Mouse (Mus musculus): Measurements from ENCODE around the gene Gm15262.

The Gm15262 gene

DNA sequence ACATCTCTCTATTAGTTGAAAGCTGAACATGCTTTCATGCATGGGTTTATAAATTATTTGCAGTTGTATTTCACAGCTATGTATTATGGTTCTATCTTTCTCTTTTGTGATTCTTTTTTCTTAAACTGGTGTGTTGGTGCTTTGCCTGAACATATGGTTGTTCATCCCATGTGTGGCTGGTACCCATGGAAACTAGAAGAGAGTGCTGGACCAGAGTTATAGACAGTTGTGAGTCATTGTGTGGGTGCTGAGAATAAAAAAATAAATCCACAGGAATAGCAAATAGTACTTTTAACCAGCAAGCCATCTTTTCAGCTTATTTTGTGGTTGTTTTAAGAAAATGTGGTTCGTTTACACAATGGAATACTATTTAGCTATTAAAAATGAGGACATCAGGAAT lies 123.9 kb downstream of the Gm15262 start:
- Histone ChIP-seq H3K36me3 (ENCODE audit: insufficient read depth, low read length) (no peaks in the 10 kb centered on the region), H3K27me3 (ENCODE audit: insufficient read depth, low read length) (no peaks in the 10 kb centered on the region), H3K4me1 (replicated peaks; ENCODE audit: low read depth, low read length) (no peaks in the 10 kb centered on the region)

More for the DNA sequence above, 123.9 kb downstream of the Gm15262 start:
- no peak overlapping the region for H3K4me3 ChIP-seq (replicated peaks; ENCODE audit: low read length)
- no peak for TF ChIP-seq CTCF (conservative IDR thresholded peaks at IDR 0.05; ENCODE audit: low read length)
- TF ChIP-seq POU5F1 (IDR thresholded peaks at IDR 0.05; ENCODE audit: borderline replicate concordance, low read length): no peak
- no peak for TF ChIP-seq NANOG (IDR thresholded peaks at IDR 0.05; ENCODE audit: borderline replicate concordance, low read length)
- H3K9me3 ChIP-seq (ENCODE audit: low read length): peaks cover 9% of the 10 kb centered on the region
